Mouse (Mus musculus): ENCODE measurements around the gene Ncoa7.
"Not testable (repeated sequence)": the region's sequence is repeated elsewhere in the genome, so short reads cannot be mapped to it uniquely, and the experiment has no call there.

GRCm38 (mm10) chr10:30780921-30781320, 22.2 kb downstream of the Ncoa7 start:
- not testable (repeated sequence) for TF ChIP-seq CTCF (IDR thresholded peaks at IDR 0.05; ENCODE audit: control insufficient read depth, insufficient read depth, low read length); POLR2A (IDR thresholded peaks at IDR 0.05; ENCODE audit: borderline replicate concordance, control insufficient read depth, low read depth, low read length)

Measured in bone marrow, adult 2 months (tissue).